22 mouse cellular contexts compared by ENCODE assay signal in genomic region chr1:77451541-77451940, GRCm38 (mm10).
DNase-seq lines count a peak whose midpoint lies in the region; TF ChIP-seq lines count a peak whose summit lies in the region.
"Had no signal": no experiment of that assay in that cellular context is flagged by ENCODE, and none has a peak within 500 bp of the region (broad histone marks: within the 10 kb centered on the region; RNA-seq: fewer than 3 reads in every experiment).

No protein-coding gene starts in this region.

- H3K27ac ChIP-seq in ES-Bruce4 (ENCODE audit: insufficient read depth, low read length) (peak overlapping the region; percentile 65; the same call in 1 of the 2 replicates), ES-E14 (ENCODE audit: insufficient read depth, low read depth, low read length, poor library complexity, severe bottlenecking) (peak overlapping the region; percentile 81; the same call in 1 of the 2 replicates)
- H3K27ac ChIP-seq: embryonic facial prominence, embryonic 13.5 days; embryonic facial prominence, embryonic 15.5 days; forebrain, embryonic 10.5 days; forebrain, embryonic 12.5 days had no signal

- no peak for TF ChIP-seq EP300 in ES-Bruce4 (IDR thresholded peaks at IDR 0.05; ENCODE audit: insufficient read depth, low read depth, low read length)

- no peak for TF ChIP-seq POLR2A in ES-Bruce4 (IDR thresholded peaks at IDR 0.05; ENCODE audit: insufficient read depth, low read length)

- H3K36me3 ChIP-seq in ES-Bruce4 (ENCODE audit: control insufficient read depth, insufficient read depth, low read length, poor library complexity, severe bottlenecking) (no peaks in the 10 kb centered on the region), ES-E14 (ENCODE audit: control insufficient read depth, insufficient read depth, low read length, poor library complexity, severe bottlenecking) (no peaks in the 10 kb centered on the region)
- H3K36me3 ChIP-seq: embryonic facial prominence, embryonic 13.5 days; embryonic facial prominence, embryonic 15.5 days; forebrain, embryonic 10.5 days; forebrain, embryonic 12.5 days had no signal

- in situ Hi-C loops in ES-E14 (cut with MboI; ENCODE audit: low sequenced_read_pairs in 2 of 2, unreplicated experiment in 2 of 2) = no loop called here

- DNase-seq in ES-E14 (ENCODE audit: low read depth, low spot score) (no peak), ZHBTc4 (ENCODE audit: low read depth, low spot score) (peak; percentile 80)
- DNase-seq in layer of hippocampus, postnatal 36 days = no peak
- no peak for DNase-seq in lung, postnatal 10 days
- DNase-seq: adrenal gland, adult 2 months; adrenal gland, postnatal 10 days; adrenal gland, postnatal 25 days; B cell, adult 2 months; cerebellum, adult 11 months; cerebellum, adult 18-20 months; cerebellum, adult 8-10 months; cerebellum, adult 9-11 months; cerebellum, postnatal 14 days; cerebellum, postnatal 36 days; embryo, embryonic 11 days had no signal

- H3K4me1 ChIP-seq in ES-Bruce4 (ENCODE audit: control insufficient read depth, insufficient read depth, low read length) = peaks cover 3% of the 10 kb centered on the region
- peaks cover 11 to 47% of the 10 kb centered on the region in 2 experiments for H3K4me1 ChIP-seq in ES-E14 (ENCODE audit: control insufficient read depth in 2 of 2, insufficient read depth in 2 of 2, low read length in 2 of 2, poor library complexity in 1 of 2)
- H3K4me1 ChIP-seq: embryonic facial prominence, embryonic 15.5 days had no signal

- H3K9ac ChIP-seq in ES-Bruce4 (ENCODE audit: low read depth, poor library complexity, severe bottlenecking) (no peak overlapping the region), ES-E14 (ENCODE audit: insufficient read depth, low read depth, low read length, poor library complexity, severe bottlenecking) (no peak overlapping the region; the same call in 1 of the 2 replicates)
- H3K9ac ChIP-seq: embryonic facial prominence, embryonic 13.5 days; embryonic facial prominence, embryonic 15.5 days; forebrain, embryonic 12.5 days had no signal

- H3K27me3 ChIP-seq in ES-Bruce4 (ENCODE audit: control insufficient read depth, insufficient read depth, low read length, poor library complexity, severe bottlenecking) = no peaks in the 10 kb centered on the region; the same call in 1 of the 2 replicates
- H3K27me3 ChIP-seq: CH12.LX; embryonic facial prominence, embryonic 13.5 days; embryonic facial prominence, embryonic 15.5 days; forebrain, embryonic 12.5 days had no signal

- H3K4me3 ChIP-seq in ES-Bruce4 (ENCODE audit: low read depth, low read length) (no peak overlapping the region), ES-E14 (ENCODE audit: insufficient read depth in 1 of 2, low read depth in 1 of 2, low read length in 2 of 2, poor library complexity in 1 of 2, severe bottlenecking in 1 of 2) (no peak overlapping the region)
- H3K4me3 ChIP-seq: embryonic facial prominence, embryonic 13.5 days; embryonic facial prominence, embryonic 15.5 days; erythroblast, embryonic 14.5 days; forebrain, embryonic 10.5 days; forebrain, embryonic 12.5 days had no signal

- peaks cover 26% of the 10 kb centered on the region for H3K9me3 ChIP-seq in ES-Bruce4 (replicated peaks; ENCODE audit: control insufficient read depth, insufficient read depth, low read length, poor library complexity, severe bottlenecking)
- no peaks in the 10 kb centered on the region for H3K9me3 ChIP-seq in ES-E14 (ENCODE audit: control insufficient read depth, insufficient read depth, low read depth, low read length)
- H3K9me3 ChIP-seq: embryonic facial prominence, embryonic 13.5 days; embryonic facial prominence, embryonic 15.5 days; forebrain, embryonic 10.5 days; forebrain, embryonic 12.5 days had no signal

- TF ChIP-seq CTCF in ES-Bruce4 (IDR thresholded peaks at IDR 0.05; ENCODE audit: low read depth, low read length) = no peak

TF ChIP-seq in ES-E14, 5 proteins besides CTCF, POLR2A, EP300 and RAD21:
- no peak for TF ChIP-seq ZC3H11A (IDR thresholded peaks at IDR 0.05; ENCODE audit: borderline replicate concordance, low read depth, low read length)
- TF ChIP-seq ZNF384 (IDR thresholded peaks at IDR 0.05; ENCODE audit: low read depth, low read length) = no peak
- 0 out of 2 replicates have a peak, but pooled peaks have one; percentile 36 for TF ChIP-seq CHD2 (IDR thresholded peaks at IDR 0.05; ENCODE audit: low read depth, low read length)
- no peak for TF ChIP-seq HCFC1 (IDR thresholded peaks at IDR 0.05; ENCODE audit: borderline replicate concordance, insufficient read depth, low read length)
- no peak for TF ChIP-seq MAFK (IDR thresholded peaks at IDR 0.05; ENCODE audit: insufficient read depth, low read depth, low read length)
TF ChIP-seq in ES-E14: peak in this region for 1.
